Mouse (Mus musculus) intestine, embryonic 16.5 days (tissue): Measurements from ENCODE around the gene Jarid2. TPM values are rescaled to one million over a fixed set of nuclear protein-coding genes. Genes with fewer than 3 reads are reported as not detected.
A peak's percentile ranks its signal among the peaks of the same experiment; 100 is the strongest.

Experiments used
- ATAC-seq: fragments of 200-750 bp; cut with Nextera tagmentation; 2 replicates; pipeline ENCODE4 v1.8.0; 2017; ENCODE audit warnings: moderate TSS enrichment, moderate library complexity
- H3K27ac ChIP-seq: fragments of 300-500 bp; sonication (generic); 2 replicates; pipeline ENCODE4 v1.5.1; 2014; ENCODE audit warnings: mild to moderate bottlenecking, low read length
- H3K27me3 ChIP-seq: fragments of 300-500 bp; sonication (generic); replicated peaks from 2 replicates; pipeline ENCODE4 v1.6.1; 2014; ENCODE audit warnings: low read length, control low read depth, mixed read lengths; ENCODE audit not compliant: control insufficient read depth, insufficient read depth
- H3K36me3 ChIP-seq: fragments of 300-500 bp; sonication (generic); 2 replicates; pipeline ENCODE4 v1.6.1; 2014; ENCODE audit warnings: low read length, control low read depth; ENCODE audit not compliant: control insufficient read depth, insufficient read depth
- H3K4me1 ChIP-seq: fragments of 300-500 bp; sonication (generic); 2 replicates; pipeline ENCODE4 v1.6.1; 2014; ENCODE audit warnings: low read length, control low read depth, mixed read lengths; ENCODE audit not compliant: control insufficient read depth, insufficient read depth
- H3K4me2 ChIP-seq: fragments of 300-500 bp; sonication (generic); 2 replicates; pipeline ENCODE4 v1.6.1; 2014; ENCODE audit warnings: low read depth, low read length, control low read depth
- H3K4me3 ChIP-seq: fragments of 300-500 bp; sonication (generic); 2 replicates; pipeline ENCODE4 v1.5.1; 2014; ENCODE audit warnings: mild to moderate bottlenecking, low read length
- H3K9ac ChIP-seq: fragments of 300-500 bp; sonication (generic); 2 replicates; pipeline ENCODE4 v1.6.1; 2014; ENCODE audit warnings: low read depth, low read length
- H3K9me3 ChIP-seq: fragments of 300-500 bp; sonication (generic); 2 replicates; pipeline ENCODE4 v1.6.1; 2016; ENCODE audit warnings: low read length, control low read depth; ENCODE audit not compliant: control insufficient read depth
- WGBS: fragments of 180-500 bp; shearing (Covaris S2); extraction: QIAGEN DNeasy Blood & Tissue Kit; methylation state at CpG from one replicate; pipeline ENCODE4 v1.1.7; 2014; 5-methylcytosine and 5-hydroxymethylcytosine counted together
- polyA plus RNA-seq: library from polyadenylated mRNA; unstranded; fragments of >200 nt; fragmentation: Nextera tagmentation; extraction: Ambion mirVana; gene quantifications from 2 replicates; pipeline ENCODE4 v1.2.1, GENCODE M21; 2015

Gene Jarid2
- polyA plus RNA-seq, 1 experiment from 2014 or later = 19.2 TPM

GRCm38 (mm10) chr13:44890612-44891011 is 161.3 kb downstream of the Jarid2 start:
- no peak for ATAC-seq
- H3K4me3 ChIP-seq = no peak overlapping the region
- H3K27me3 ChIP-seq = no peaks in the 10 kb centered on the region
- no peaks in the 10 kb centered on the region for H3K4me1 ChIP-seq
- no peak overlapping the region for H3K4me2 ChIP-seq
- H3K27ac ChIP-seq = no peak overlapping the region
- H3K9me3 ChIP-seq = no peaks in the 10 kb centered on the region
- no peaks in the 10 kb centered on the region for H3K36me3 ChIP-seq
- WGBS = 86% methylated on average over 2 of the region's 2 CpGs
- no peak overlapping the region for H3K9ac ChIP-seq

- 57% methylated on average over 5 of the region's 5 CpGs for WGBS
- no peak overlapping the region for H3K9ac ChIP-seq
- H3K4me1 ChIP-seq = no peaks in the 10 kb centered on the region
- H3K4me3 ChIP-seq = no peak overlapping the region
- no peaks in the 10 kb centered on the region for H3K27me3 ChIP-seq
- ATAC-seq = no peak
- no peak overlapping the region for H3K27ac ChIP-seq
- H3K4me2 ChIP-seq = no peak overlapping the region
- no peaks in the 10 kb centered on the region for H3K36me3 ChIP-seq
- no peaks in the 10 kb centered on the region for H3K9me3 ChIP-seq
Measured at GRCm38 (mm10) chr13:44891813-44892730, 162.8 kb downstream of the Jarid2 start.

- H3K27ac ChIP-seq = no peak overlapping the region
- no peaks in the 10 kb centered on the region for H3K9me3 ChIP-seq
- ATAC-seq = no peak
- no peak overlapping the region for H3K9ac ChIP-seq
- 93% methylated on average over 12 of the region's 12 CpGs for WGBS
- H3K36me3 ChIP-seq = no peaks in the 10 kb centered on the region
- H3K4me2 ChIP-seq = no peak overlapping the region
- no peak overlapping the region for H3K4me3 ChIP-seq
- H3K4me1 ChIP-seq = no peaks in the 10 kb centered on the region
- no peaks in the 10 kb centered on the region for H3K27me3 ChIP-seq
Measured at GRCm38 (mm10) chr13:44896211-44896610, 166.9 kb downstream of the Jarid2 start.

- H3K36me3 ChIP-seq = peaks cover 12% of the 10 kb centered on the region; the same call in 1 of the 2 replicates
- H3K4me3 ChIP-seq = no peak overlapping the region
- H3K27me3 ChIP-seq = no peaks in the 10 kb centered on the region
- no peak overlapping the region for H3K4me2 ChIP-seq
- no peaks in the 10 kb centered on the region for H3K9me3 ChIP-seq
- H3K9ac ChIP-seq = no peak overlapping the region
- no peak for ATAC-seq
- H3K4me1 ChIP-seq = peaks cover 7% of the 10 kb centered on the region
- no peak overlapping the region for H3K27ac ChIP-seq
- 94% methylated on average over 6 of the region's 6 CpGs for WGBS
Measured at GRCm38 (mm10) chr13:44902299-44902698, 173.0 kb downstream of the Jarid2 start.

DNA sequence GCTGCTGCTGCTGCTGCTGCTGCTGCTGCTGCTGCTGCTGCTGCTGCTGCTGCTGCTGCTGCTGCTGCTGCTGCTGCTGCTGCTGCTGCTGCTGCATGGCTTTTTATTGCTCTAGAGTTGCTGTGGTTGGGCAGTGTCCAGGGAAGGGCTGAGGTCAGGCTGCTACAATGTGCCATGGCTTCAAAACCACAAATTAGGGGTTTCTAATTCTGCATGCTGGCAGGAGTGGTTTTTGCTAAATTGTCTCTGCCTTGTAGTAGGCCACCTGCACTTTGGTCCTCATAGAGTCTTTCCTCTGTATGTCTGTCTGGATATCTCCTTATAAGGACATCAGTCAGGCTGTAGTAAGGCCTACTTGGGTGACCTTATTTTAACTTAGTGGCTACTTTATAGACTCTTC is 174.1 kb downstream of the Jarid2 start:
- H3K27me3 ChIP-seq = no peaks in the 10 kb centered on the region
- H3K9ac ChIP-seq = no peak overlapping the region
- H3K4me3 ChIP-seq = no peak overlapping the region
- peaks cover 14% of the 10 kb centered on the region for H3K4me1 ChIP-seq
- no peak overlapping the region for H3K4me2 ChIP-seq
- H3K36me3 ChIP-seq = peaks cover 12% of the 10 kb centered on the region; the same call in 1 of the 2 replicates
- no peak for ATAC-seq
- no peak overlapping the region for H3K27ac ChIP-seq
- H3K9me3 ChIP-seq = no peaks in the 10 kb centered on the region

DNA sequence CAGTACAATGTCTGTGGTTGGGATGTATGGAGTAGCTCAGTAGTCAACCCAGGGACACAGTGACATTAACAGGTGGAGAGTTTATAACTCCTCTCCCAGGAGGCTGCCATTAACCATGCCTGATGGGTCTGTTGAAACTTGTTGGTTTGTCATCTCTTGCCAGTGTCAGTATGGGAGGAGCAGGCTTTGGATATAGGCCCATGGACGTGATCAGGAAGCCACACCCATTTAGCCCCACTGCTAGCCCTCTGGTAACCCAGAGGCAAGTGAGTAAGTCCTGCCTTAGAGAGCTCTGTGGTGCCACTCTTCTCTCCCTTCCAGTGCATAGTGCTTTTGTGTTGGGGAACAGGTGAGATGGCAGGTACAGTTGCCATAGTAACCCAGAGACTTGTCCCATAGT is 175.0 kb downstream of the Jarid2 start:
- ATAC-seq = no peak
- Histone ChIP-seq H3K36me3 (peaks cover 12% of the 10 kb centered on the region; the same call in 1 of the 2 replicates), H3K4me1 (peaks cover 19% of the 10 kb centered on the region), H3K9ac (no peak overlapping the region), H3K27me3 (no peaks in the 10 kb centered on the region), H3K27ac (no peak overlapping the region), H3K4me3 (no peak overlapping the region), H3K9me3 (no peaks in the 10 kb centered on the region), H3K4me2 (no peak overlapping the region)
- WGBS = 50% methylated on average over 1 of the region's 1 CpGs

GRCm38 (mm10) chr13:44906141-44906540 is 176.9 kb downstream of the Jarid2 start:
- H3K36me3 ChIP-seq = peaks cover 21% of the 10 kb centered on the region
- no peak overlapping the region for H3K4me3 ChIP-seq
- H3K27ac ChIP-seq = no peak overlapping the region
- no peak for ATAC-seq
- no peaks in the 10 kb centered on the region for H3K27me3 ChIP-seq
- H3K9me3 ChIP-seq = no peaks in the 10 kb centered on the region
- H3K4me1 ChIP-seq = peaks cover 19% of the 10 kb centered on the region
- no peak overlapping the region for H3K4me2 ChIP-seq
- WGBS = 91% methylated on average over 11 of the region's 11 CpGs
- H3K9ac ChIP-seq = no peak overlapping the region

DNA sequence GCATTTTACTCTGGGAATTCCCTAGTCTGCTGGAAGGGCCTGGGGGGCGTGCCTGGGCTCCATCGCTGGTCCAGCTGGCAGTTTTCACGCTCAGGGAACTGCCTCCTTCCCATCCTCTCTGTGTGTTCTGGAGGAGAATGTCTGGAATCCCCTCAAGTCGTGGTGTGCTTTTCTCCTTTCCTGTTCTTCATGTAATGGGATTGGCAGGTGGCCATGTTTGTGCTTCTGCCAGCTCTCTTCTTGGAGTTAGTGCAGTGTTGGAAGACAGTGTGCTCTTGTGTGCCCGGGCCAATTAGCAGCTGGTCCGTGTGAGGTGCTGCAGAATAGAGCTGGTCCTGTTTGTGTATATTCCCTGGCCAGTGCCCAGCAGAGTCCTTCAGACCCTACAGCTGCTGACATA is 178.4 kb downstream of the Jarid2 start:
- Histone ChIP-seq H3K9ac (peak overlapping the region; percentile 19; the same call in 1 of the 2 replicates), H3K4me3 (no peak overlapping the region), H3K27ac (peak overlapping the region; percentile 78), H3K4me2 (no peak overlapping the region), H3K9me3 (no peaks in the 10 kb centered on the region), H3K4me1 (peaks cover 19% of the 10 kb centered on the region), H3K27me3 (no peaks in the 10 kb centered on the region), H3K36me3 (peaks cover 20% of the 10 kb centered on the region)
- ATAC-seq = peak; percentile 93
- 46% methylated on average over 6 of the region's 6 CpGs for whole genome bisulfite sequencing

GRCm38 (mm10) chr13:44908790-44909189 is 179.5 kb downstream of the Jarid2 start:
- Histone ChIP-seq H3K4me2 (no peak overlapping the region), H3K27ac (peak overlapping the region; percentile 78), H3K27me3 (no peaks in the 10 kb centered on the region), H3K4me3 (no peak overlapping the region), H3K36me3 (peaks cover 18% of the 10 kb centered on the region), H3K4me1 (peaks cover 19% of the 10 kb centered on the region), H3K9me3 (no peaks in the 10 kb centered on the region), H3K9ac (no peak overlapping the region)
- 21% methylated on average over 1 of the region's 1 CpGs for WGBS
- ATAC-seq = no peak
